Mouse (Mus musculus) liver, embryonic 14.5 days (tissue): ENCODE measurements around the gene Krtap4-7.
"Not testable (repeated sequence)": the region's sequence is repeated elsewhere in the genome, so short reads cannot be mapped to it uniquely, and the experiment has no call there.

Experiments used
- CTCF ChIP-seq: IDR thresholded peaks from 2 replicates; pipeline ENCODE4 v1.5.1; 2016; ENCODE audit warnings: antibody characterized with exemption, low read depth, control low read depth
- EP300 ChIP-seq: IDR thresholded peaks from 2 replicates; pipeline ENCODE4 v1.6.1; 2016; ENCODE audit warnings: antibody characterized with exemption, low read depth

DNA sequence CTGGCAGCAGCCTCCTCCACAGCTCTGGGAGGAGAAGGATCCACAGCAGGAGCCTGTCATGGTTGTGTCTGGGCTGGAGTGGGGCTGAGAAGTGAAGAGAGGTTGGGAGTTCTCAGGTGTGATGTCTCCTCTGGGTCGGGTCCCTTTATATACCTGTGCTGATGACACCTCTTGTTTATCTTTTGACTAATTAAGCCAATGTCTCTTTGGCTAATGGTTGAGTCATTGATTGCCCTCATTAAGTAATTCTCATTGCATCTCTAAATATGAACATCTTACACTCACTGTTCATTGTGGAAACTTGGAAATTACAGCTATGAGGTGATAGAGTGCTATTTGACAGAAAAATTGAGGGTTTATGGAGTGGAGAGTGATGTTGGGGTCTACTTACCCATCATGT lies 40.7 kb downstream of the Krtap4-7 start, which contains the start of gene Gm11938:
- TF ChIP-seq CTCF, EP300: not testable (repeated sequence)
